Mouse (Mus musculus) neural tube, embryonic 13.5 days (tissue): Measurements from ENCODE around the gene Kifc5b. TPM values are rescaled to one million over a fixed set of nuclear protein-coding genes. Genes with fewer than 3 reads are reported as not detected.
"Not testable (repeated sequence)": the region's sequence is repeated elsewhere in the genome, so short reads cannot be mapped to it uniquely, and the experiment has no call there.

Experiments
- ATAC-seq: fragments of 200-750 bp; cut with Nextera tagmentation; 2 replicates; pipeline ENCODE4 v1.8.0; 2017; ENCODE audit warnings: low read depth, mild to moderate bottlenecking, moderate TSS enrichment, moderate library complexity
- H3K27ac ChIP-seq: fragments of 300-500 bp; sonication (generic); replicated peaks from 2 replicates; pipeline ENCODE4 v1.5.1; 2015; ENCODE audit warnings: moderate library complexity, mild to moderate bottlenecking, inconsistent platforms
- H3K27me3 ChIP-seq: fragments of 300-500 bp; sonication (generic); 2 replicates; pipeline ENCODE4 v1.6.1; 2015; ENCODE audit warnings: mild to moderate bottlenecking, inconsistent platforms
- H3K36me3 ChIP-seq: fragments of 300-500 bp; sonication (generic); 2 replicates; pipeline ENCODE4 v1.6.1; 2015; ENCODE audit warnings: mild to moderate bottlenecking, inconsistent platforms
- H3K4me1 ChIP-seq: fragments of 300-500 bp; sonication (generic); replicated peaks from 2 replicates; pipeline ENCODE4 v1.6.1; 2015; ENCODE audit warnings: inconsistent platforms
- H3K4me2 ChIP-seq: fragments of 300-500 bp; sonication (generic); 2 replicates; pipeline ENCODE4 v1.6.1; 2015; ENCODE audit warnings: inconsistent platforms, mild to moderate bottlenecking, moderate library complexity
- H3K4me3 ChIP-seq: fragments of 300-500 bp; sonication (generic); 2 replicates; pipeline ENCODE4 v1.5.1; 2015; ENCODE audit warnings: mild to moderate bottlenecking, inconsistent platforms
- H3K9ac ChIP-seq: fragments of 300-500 bp; sonication (generic); 2 replicates; pipeline ENCODE4 v1.6.1; 2015; ENCODE audit warnings: moderate library complexity, mild to moderate bottlenecking, inconsistent platforms
- H3K9me3 ChIP-seq: fragments of 300-500 bp; sonication (generic); 2 replicates; pipeline ENCODE4 v1.6.1; 2016; ENCODE audit warnings: inconsistent platforms
- WGBS: fragments of 180-500 bp; shearing (Covaris S2); methylation state at CpG from one replicate; pipeline ENCODE4 v1.1.7; 2015; 5-methylcytosine and 5-hydroxymethylcytosine counted together
- polyA plus RNA-seq: library from polyadenylated mRNA; unstranded; fragments of >200 nt; fragmentation: Nextera tagmentation; extraction: Ambion mirVana; gene quantifications from 2 replicates; pipeline ENCODE4 v1.2.1, GENCODE M21; 2015

Kifc5b gene
- polyA plus RNA-seq, 1 experiment from 2014 or later: 3.2 TPM

- Histone ChIP-seq H3K27me3 (peaks cover 16% of the 10 kb centered on the region), H3K4me3 (no peak overlapping the region), H3K9ac (no peak overlapping the region), H3K27ac (no peak overlapping the region), H3K9me3 (no peaks in the 10 kb centered on the region), H3K4me1 (peaks cover 31% of the 10 kb centered on the region), H3K4me2 (no peak overlapping the region), H3K36me3 (no peaks in the 10 kb centered on the region)
- WGBS: 39% methylated on average over 3 of the region's 3 CpGs
- no peak for ATAC-seq
Observed at GRCm38 (mm10) chr17:26887926-26888325, 29.0 kb upstream of the Kifc5b start.

- peaks cover 7% of the 10 kb centered on the region; the same call in 1 of the 2 replicates for H3K27me3 ChIP-seq
- no peak for ATAC-seq
- H3K36me3 ChIP-seq: no peaks in the 10 kb centered on the region
- peaks cover 24% of the 10 kb centered on the region for H3K4me1 ChIP-seq
- H3K4me3 ChIP-seq: no peak overlapping the region
- H3K9me3 ChIP-seq: no peaks in the 10 kb centered on the region
- H3K4me2 ChIP-seq: 0 out of 2 replicates have a peak overlapping the region, but pooled peaks have one; percentile 1
- H3K27ac ChIP-seq: 0 out of 2 replicates have a peak overlapping the region, but pooled peaks have one; percentile 10
- H3K9ac ChIP-seq: peak overlapping the region; percentile 36; the same call in 1 of the 2 replicates
- WGBS: 52% methylated on average over 16 of the region's 16 CpGs
Observed at GRCm38 (mm10) chr17:26892635-26893375, 24.1 kb upstream of the Kifc5b start.

- WGBS: 60% methylated on average over 6 of the region's 6 CpGs
- no peak overlapping the region for H3K4me2 ChIP-seq
Observed at GRCm38 (mm10) chr17:26893492-26893891, 23.4 kb upstream of the Kifc5b start.

GRCm38 (mm10) chr17:26894342-26894741 is 22.5 kb upstream of the Kifc5b start:
- Histone ChIP-seq H3K4me2 (no peak overlapping the region), H3K4me1 (peaks cover 24% of the 10 kb centered on the region), H3K36me3 (no peaks in the 10 kb centered on the region), H3K9me3 (no peaks in the 10 kb centered on the region), H3K9ac (no peak overlapping the region), H3K27ac (no peak overlapping the region), H3K27me3 (peaks cover 7% of the 10 kb centered on the region; the same call in 1 of the 2 replicates), H3K4me3 (no peak overlapping the region)
- WGBS: 49% methylated on average over 6 of the region's 6 CpGs
- ATAC-seq: no peak

More at GRCm38 (mm10) chr17:26893492-26893891, 23.4 kb upstream of the Kifc5b start:
- ATAC-seq: no peak
- Histone ChIP-seq H3K27ac (0 out of 2 replicates have a peak overlapping the region, but pooled peaks have one; percentile 10), H3K27me3 (peaks cover 7% of the 10 kb centered on the region; the same call in 1 of the 2 replicates), H3K9me3 (no peaks in the 10 kb centered on the region), H3K36me3 (no peaks in the 10 kb centered on the region), H3K4me3 (no peak overlapping the region), H3K9ac (no peak overlapping the region), H3K4me1 (peaks cover 24% of the 10 kb centered on the region)

- WGBS: 12% methylated on average over 10 of the region's 10 CpGs
- H3K9me3 ChIP-seq: no peaks in the 10 kb centered on the region
- no peak overlapping the region for H3K9ac ChIP-seq
- peaks cover 24% of the 10 kb centered on the region for H3K4me1 ChIP-seq
- H3K4me2 ChIP-seq: no peak overlapping the region
- H3K27ac ChIP-seq: no peak overlapping the region
- no peaks in the 10 kb centered on the region for H3K36me3 ChIP-seq
- H3K4me3 ChIP-seq: no peak overlapping the region
- ATAC-seq: no peak
- H3K27me3 ChIP-seq: peaks cover 7% of the 10 kb centered on the region; the same call in 1 of the 2 replicates
Observed at GRCm38 (mm10) chr17:26895578-26895977, 21.3 kb upstream of the Kifc5b start.

- Histone ChIP-seq H3K27ac (no peak overlapping the region), H3K4me2 (no peak overlapping the region), H3K9me3 (no peaks in the 10 kb centered on the region), H3K4me1 (no peaks in the 10 kb centered on the region), H3K9ac (no peak overlapping the region), H3K27me3 (0 out of 2 replicates have a peak, but pooled peaks cover 7% of the 10 kb centered on the region), H3K4me3 (no peak overlapping the region), H3K36me3 (no peaks in the 10 kb centered on the region)
- ATAC-seq: no peak
- WGBS: 80% methylated on average over 6 of the region's 6 CpGs
Observed at GRCm38 (mm10) chr17:26900916-26901315, 16.0 kb upstream of the Kifc5b start.

GRCm38 (mm10) chr17:26904320-26904719 is 12.6 kb upstream of the Kifc5b start:
- H3K27me3 ChIP-seq: no peaks in the 10 kb centered on the region
- WGBS: 63% methylated on average over 5 of the region's 5 CpGs
- H3K36me3 ChIP-seq: no peaks in the 10 kb centered on the region
- H3K27ac ChIP-seq: no peak overlapping the region
- no peak overlapping the region for H3K9ac ChIP-seq
- ATAC-seq: no peak
- no peaks in the 10 kb centered on the region for H3K4me1 ChIP-seq
- no peaks in the 10 kb centered on the region for H3K9me3 ChIP-seq
- no peak overlapping the region for H3K4me2 ChIP-seq
- no peak overlapping the region for H3K4me3 ChIP-seq

GRCm38 (mm10) chr17:26907506-26907905 is 9.4 kb upstream of the Kifc5b start:
- not testable (repeated sequence) for H3K4me1 ChIP-seq, H3K9me3 ChIP-seq, H3K4me3 ChIP-seq, H3K27me3 ChIP-seq, ATAC-seq, H3K27ac ChIP-seq, H3K36me3 ChIP-seq, H3K4me2 ChIP-seq, H3K9ac ChIP-seq
- 81% methylated on average over 15 of the region's 15 CpGs for WGBS

GRCm38 (mm10) chr17:26915248-26915647 is 1.6 kb upstream of the Kifc5b start:
- Histone ChIP-seq H3K4me3 (no peak overlapping the region), H3K9me3 (no peaks in the 10 kb centered on the region), H3K27me3 (0 out of 2 replicates have a peak, but pooled peaks cover 5% of the 10 kb centered on the region), H3K4me2 (no peak overlapping the region), H3K27ac (no peak overlapping the region), H3K4me1 (peaks cover 10% of the 10 kb centered on the region), H3K9ac (no peak overlapping the region), H3K36me3 (no peaks in the 10 kb centered on the region)
- WGBS: 46% methylated on average over 1 of the region's 1 CpGs
- no peak for ATAC-seq

GRCm38 (mm10) chr17:26917560-26917959 is 669 bp downstream of the Kifc5b start:
- H3K4me1 ChIP-seq, ATAC-seq, H3K36me3 ChIP-seq, H3K9me3 ChIP-seq, H3K27me3 ChIP-seq, H3K27ac ChIP-seq: not testable (repeated sequence)
- Histone ChIP-seq H3K4me3 (peak overlapping the region; percentile 64), H3K9ac (peak overlapping the region; percentile 68), H3K4me2 (peak overlapping the region; percentile 79)
- WGBS: 1% methylated on average over 12 of the region's 12 CpGs

GRCm38 (mm10) chr17:26918343-26918742 is 1.5 kb downstream of the Kifc5b start:
- Histone ChIP-seq H3K9ac (0 out of 2 replicates have a peak overlapping the region, but pooled peaks have one; percentile 8), H3K4me3 (0 out of 2 replicates have a peak overlapping the region, but pooled peaks have one; percentile 10), H3K27ac (no peak overlapping the region), H3K27me3 (0 out of 2 replicates have a peak, but pooled peaks cover 5% of the 10 kb centered on the region), H3K4me2 (peak overlapping the region; percentile 79), H3K36me3 (peaks cover 4% of the 10 kb centered on the region; the same call in 1 of the 2 replicates), H3K9me3 (no peaks in the 10 kb centered on the region), H3K4me1 (peaks cover 10% of the 10 kb centered on the region)
- ATAC-seq: no peak
- 74% methylated on average over 2 of the region's 2 CpGs for WGBS

GRCm38 (mm10) chr17:26919516-26919915 is 2.6 kb downstream of the Kifc5b start:
- WGBS: 85% methylated on average over 2 of the region's 2 CpGs
- H3K27ac ChIP-seq, H3K36me3 ChIP-seq, H3K4me2 ChIP-seq, ATAC-seq, H3K4me3 ChIP-seq, H3K4me1 ChIP-seq, H3K9ac ChIP-seq, H3K9me3 ChIP-seq, H3K27me3 ChIP-seq: not testable (repeated sequence)
